Mouse (Mus musculus): ENCODE data around the gene Noc3l.

The Noc3l gene

GRCm38 (mm10) chr19:38758685-38759472, 60.2 kb downstream of the Noc3l start:
- peak; percentile 13 for DNase-seq (ENCODE audit: low spot score)

- no peak for DNase-seq (ENCODE audit: low spot score)
These were observed 61.0 kb downstream of the Noc3l start for GRCm38 (mm10) chr19:38758056-38758455.

- no peak for DNase-seq (ENCODE audit: low spot score)
These were observed 61.9 kb downstream of the Noc3l start for GRCm38 (mm10) chr19:38757161-38757560.

- peak; percentile 12 for DNase-seq (ENCODE audit: low spot score)
These were observed 68.8 kb downstream of the Noc3l start for GRCm38 (mm10) chr19:38750192-38750591.

GRCm38 (mm10) chr19:38746492-38747014, 72.5 kb downstream of the Noc3l start:
- DNase-seq (ENCODE audit: low spot score): no peak

- DNase-seq (ENCODE audit: low spot score): peak; percentile 27
These were observed 73.1 kb downstream of the Noc3l start for GRCm38 (mm10) chr19:38745810-38746491.

GRCm38 (mm10) chr19:38744546-38744945, 74.5 kb downstream of the Noc3l start:
- DNase-seq (ENCODE audit: low spot score): peak; percentile 28

Measured in embryo, embryonic 10.5 days (tissue).